Mouse (Mus musculus) urinary bladder, postnatal 4 days (tissue): ENCODE measurements around the gene Xab2.
"Not testable (repeated sequence)": the region's sequence is repeated elsewhere in the genome, so short reads cannot be mapped to it uniquely, and the experiment has no call there.

Experiments
- DNase-seq, 2 experiments: peaks; one replicate each; pipeline ENCODE4 v3.0.0; 2021 to 2022; ENCODE audit warnings: low spot score in 2 of 2

The Xab2 gene

DNA sequence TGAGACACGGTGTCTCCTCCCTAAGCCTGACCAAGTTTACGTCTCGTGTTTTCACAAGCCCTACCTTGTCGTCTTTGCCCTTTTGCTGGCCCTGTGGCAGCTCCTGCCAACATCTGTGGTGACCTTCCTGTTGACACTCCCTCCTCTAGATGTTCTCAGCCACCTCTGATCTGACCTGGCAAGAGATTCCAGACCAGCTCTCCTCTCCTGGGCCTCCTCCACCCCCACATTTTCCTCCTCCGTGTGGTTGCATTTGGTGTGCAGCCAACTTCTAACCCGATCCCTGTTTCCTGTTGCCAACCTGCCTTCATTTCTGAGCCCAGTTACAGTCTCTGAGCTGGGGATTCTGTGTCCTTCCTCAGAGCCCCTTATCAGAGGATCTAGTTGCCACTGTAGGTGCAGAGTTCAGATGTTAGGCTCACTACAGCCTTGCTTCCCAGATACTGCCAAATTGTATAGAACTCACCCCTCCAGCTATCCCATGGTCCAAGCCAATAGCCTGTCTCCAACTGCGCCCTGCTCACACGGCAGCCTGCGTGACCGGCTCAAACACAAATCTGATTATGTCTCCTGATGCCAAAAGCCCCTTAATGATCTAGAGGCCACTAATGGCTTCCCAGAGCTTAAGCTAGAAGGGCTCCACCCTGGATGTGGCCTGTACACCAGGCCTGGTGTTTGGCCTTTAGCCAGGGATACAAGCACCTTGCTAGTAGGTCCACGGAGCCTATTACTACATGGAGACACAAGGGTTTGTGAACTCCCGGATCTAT lies 11.9 kb downstream of the Xab2 start:
- DNase-seq, result no peak

DNA sequence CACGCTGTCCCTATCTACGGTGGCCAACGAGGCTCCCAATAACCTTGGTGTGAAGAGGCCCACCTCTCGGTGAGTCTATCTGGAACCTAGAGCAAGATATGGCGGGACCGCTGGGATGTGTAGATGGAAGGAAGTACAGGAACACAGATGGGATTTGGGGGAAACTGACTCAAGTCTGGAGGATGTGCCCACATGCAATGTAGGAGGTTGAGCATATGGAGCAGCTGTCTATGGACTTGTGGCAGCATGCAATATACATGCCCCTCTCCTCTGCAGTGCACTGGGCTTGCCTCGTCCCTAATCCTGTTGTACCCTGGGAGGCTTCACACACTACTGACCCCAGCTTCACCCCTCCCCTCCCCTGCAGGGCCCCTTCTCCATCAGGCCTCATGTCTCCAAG lies 13.3 kb downstream of the Xab2 start:
- DNase-seq, result no peak

- DNase-seq, result no peak
Measured at GRCm38 (mm10) chr8:3606593-3606992, 14.5 kb downstream of the Xab2 start.

DNA sequence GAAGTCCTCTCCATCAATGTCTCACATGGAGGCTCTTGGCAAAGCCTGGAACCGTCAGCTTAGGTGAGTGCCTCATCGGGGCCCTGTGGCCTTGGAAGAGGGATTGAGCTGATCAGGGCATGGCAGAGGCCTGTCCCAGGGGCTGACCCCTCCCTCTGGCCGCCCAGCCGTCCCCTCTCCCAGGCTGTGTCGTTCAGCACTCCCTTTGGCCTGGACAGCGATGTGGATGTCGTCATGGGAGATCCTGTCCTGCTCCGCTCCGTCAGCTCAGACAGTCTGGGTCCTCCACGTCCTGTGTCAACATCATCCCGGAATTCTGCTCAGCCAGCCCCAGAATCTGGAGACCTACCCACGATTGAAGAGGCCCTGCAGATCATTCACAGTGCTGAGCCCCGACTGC lies 17.7 kb downstream of the Xab2 start:
- DNase-seq, result no peak

DNA sequence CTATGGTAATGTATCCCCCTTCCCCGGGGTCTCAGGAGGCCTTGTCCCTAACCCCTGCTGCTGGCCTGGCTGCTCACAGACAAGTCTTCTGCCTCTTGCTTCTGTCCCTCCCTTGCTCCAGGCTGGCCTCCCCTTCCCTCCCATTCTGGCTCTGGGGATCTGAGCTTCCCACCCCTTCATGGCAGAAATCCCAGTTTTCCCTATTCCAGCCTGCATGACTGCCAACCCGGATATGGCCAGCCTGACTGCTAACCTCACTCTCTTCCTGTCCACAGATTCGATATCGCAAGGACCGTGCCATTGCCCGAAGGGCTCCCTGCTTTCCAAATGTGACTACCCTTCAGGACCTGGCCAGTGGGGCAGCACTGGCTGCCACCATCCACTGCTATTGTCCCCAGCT lies 20.7 kb downstream of the Xab2 start:
- DNase-seq, result peak in 1 of 2 experiments; percentile 47

DNA sequence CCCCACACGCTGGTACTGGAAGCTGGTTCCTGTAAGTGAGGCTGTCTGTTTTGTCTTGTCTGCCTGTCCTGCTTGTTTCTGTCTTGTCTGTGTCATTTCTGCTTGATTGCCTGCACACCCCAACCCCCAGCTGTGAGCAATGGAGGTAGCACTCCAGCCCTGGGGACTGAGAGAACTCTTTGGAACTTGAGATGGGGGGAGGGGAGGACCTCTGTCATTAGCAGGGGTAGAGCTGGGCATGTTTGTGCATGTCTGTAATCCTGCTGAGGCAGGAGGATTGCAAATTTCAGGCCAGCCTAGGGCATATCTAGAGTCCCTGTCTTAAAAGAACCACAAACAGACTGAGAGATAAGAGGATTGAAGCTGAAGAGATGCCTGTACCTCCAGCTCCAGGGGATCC lies 21.9 kb downstream of the Xab2 start:
- DNase-seq, result no peak

GRCm38 (mm10) chr8:3598054-3598453 lies 23.1 kb downstream of the Xab2 start:
- DNase-seq, result no peak

DNA sequence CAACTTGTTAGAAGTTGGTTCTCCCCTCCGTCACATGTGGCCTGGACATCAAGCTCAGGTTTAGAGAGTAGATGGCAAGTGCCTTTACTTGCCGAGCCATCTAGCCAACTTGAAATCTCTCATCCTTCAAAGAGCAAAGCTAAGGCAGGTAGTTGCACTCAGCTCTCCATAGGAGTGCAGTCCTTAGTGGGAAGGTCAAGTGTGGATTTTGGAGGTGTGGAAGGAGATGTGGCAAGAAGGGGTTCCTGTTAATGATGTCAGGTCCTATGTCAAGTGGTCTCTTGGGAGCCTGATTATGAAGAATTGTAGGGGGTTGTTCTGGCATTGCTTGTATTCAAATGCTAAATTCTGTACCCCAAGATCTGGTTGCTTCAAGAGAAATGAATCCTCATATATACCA lies 26.6 kb downstream of the Xab2 start:
- DNase-seq, result no peak

GRCm38 (mm10) chr8:3593470-3593869 lies 27.6 kb downstream of the Xab2 start:
- DNase-seq, result peak in 1 of 2 experiments; percentile 49

GRCm38 (mm10) chr8:3588258-3588633 lies 32.9 kb downstream of the Xab2 start:
- DNase-seq, result no peak

GRCm38 (mm10) chr8:3587391-3588257 lies 33.5 kb downstream of the Xab2 start:
- DNase-seq, result peak in 1 of 2 experiments; percentile 54

DNA sequence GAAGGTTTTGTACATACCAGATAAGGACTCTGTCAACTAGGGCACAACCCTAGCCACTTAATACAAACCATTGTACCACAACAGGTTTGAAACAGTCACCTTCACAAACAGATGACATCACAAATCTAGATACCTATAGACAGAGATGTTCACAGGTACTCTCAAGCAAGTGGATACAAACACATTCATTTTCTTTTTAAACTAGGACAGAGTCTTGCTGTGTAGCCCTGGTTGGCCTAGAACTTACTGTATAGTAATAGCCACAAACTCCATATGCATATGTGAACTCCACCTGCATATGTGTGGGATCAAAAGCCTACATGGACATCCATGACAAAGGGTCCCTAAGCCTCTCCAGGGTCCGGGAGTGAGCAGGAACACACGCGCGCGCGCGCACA lies 34.1 kb downstream of the Xab2 start, which contains the start of gene Camsap3:
Gene Camsap3, plus strand, starts transcription at position 301 of the 398 bp plus-strand sequence.
- no peak for DNase-seq

GRCm38 (mm10) chr8:3586452-3586851 lies 34.7 kb downstream of the Xab2 start:
- no peak for DNase-seq

DNA sequence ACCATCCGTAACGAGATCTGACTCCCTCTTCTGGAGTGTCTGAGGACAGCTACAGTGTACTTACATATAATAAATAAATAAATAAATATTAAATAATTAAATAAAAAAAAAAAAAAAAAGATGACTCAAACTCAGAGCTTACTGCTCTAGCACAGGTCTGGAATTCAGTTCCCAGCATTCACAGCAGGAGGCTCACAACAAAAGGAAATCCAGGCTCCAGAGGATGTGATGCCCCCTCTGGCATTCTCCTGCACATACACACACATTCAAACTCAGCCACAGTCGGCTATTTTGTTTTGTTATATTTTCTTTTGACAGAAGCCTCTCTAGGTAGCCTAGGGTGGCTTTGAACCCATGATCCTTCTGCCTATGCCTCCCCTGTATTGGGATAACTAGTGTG lies 39.2 kb downstream of the Xab2 start:
- not testable (repeated sequence) for DNase-seq

GRCm38 (mm10) chr8:3579390-3580364 lies 41.4 kb downstream of the Xab2 start:
- no peak for DNase-seq

DNA sequence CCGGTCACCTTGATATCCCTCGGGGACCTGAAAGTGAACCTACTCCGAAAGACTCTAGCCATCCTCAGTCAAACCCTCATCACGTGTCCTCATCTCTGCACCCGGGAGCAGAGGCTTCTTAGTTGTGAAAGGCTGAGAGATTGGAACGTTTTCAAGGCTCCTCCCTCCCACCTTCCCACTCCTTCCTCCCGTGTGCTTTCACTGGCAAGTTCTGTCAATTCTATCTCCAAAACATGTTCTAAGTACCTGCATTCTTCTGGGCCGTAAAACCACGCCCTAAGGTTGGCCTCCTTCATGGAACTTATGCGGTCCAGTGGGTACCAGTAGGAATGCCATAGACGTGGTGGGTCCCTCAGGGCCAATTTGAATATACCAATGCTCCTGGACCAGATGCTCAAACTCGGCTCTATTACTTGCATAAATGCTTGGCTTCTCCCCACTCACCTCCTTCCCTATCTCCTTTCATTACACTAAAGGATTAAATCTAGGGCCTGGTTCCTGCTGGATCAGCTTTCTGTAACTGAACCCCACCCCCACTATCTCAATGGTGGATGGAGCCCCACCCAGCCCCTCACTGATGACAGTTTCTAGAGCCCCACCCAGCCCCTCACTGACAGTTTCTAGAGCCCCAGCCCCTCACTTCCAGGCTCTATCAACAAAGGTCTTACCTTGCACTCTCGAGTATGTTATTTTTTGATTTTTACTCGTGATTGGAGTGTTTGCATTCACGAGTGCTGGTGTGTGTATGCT lies 44.7 kb downstream of the Xab2 start:
- no peak for DNase-seq

DNA sequence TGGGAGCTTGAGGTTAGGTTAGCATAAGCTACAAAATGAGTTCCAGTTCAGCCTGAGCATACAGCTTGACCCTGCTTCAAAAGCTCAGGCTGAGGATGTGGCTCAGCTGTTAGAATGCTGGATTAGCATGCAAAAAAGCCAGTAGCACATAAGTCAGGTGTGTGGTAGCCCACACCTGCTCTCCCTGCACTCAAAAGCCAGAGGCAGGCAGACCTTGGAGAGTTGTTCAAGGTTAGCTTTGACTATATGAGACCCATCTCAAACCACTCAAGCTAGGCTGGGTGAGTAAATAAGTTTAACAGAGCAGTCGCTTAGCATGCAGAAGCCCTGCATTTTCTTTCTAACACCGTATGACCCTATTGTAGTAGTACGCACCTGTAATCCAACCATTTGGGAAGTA lies 46.6 kb downstream of the Xab2 start:
- no peak for DNase-seq

GRCm38 (mm10) chr8:3569784-3570183 lies 51.3 kb downstream of the Xab2 start:
- no peak for DNase-seq

DNA sequence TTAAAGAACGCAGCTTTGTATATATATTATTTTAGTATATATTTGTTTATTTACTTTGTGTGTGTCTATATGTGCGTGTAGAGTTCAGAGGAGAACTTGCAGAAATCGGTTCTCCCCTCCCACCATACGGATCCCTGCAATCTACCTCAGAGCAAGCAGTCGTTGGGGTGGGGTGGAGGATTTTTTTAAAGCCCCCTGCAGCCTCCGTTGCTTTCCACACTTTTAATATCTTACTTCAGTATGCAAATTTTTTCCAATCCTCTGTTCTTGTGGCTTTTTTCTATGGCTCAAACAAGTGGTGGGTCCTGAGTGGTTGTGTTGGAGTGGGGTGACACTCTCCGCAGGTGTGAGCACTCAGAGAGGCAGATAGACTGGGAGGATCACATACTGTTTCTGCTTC lies 52.7 kb downstream of the Xab2 start:
- DNase-seq, result no peak

GRCm38 (mm10) chr8:3567641-3568371 lies 53.3 kb downstream of the Xab2 start, which contains the start of gene C330021F23Rik:
TSS of gene C330021F23Rik (plus strand) at chr8:3567990.
- DNase-seq, result no peak
